Mouse (Mus musculus) small intestine, adult 2 months (tissue): ENCODE measurements around the gene Creb5.

Source experiments
- CTCF ChIP-seq: fragments of 200-500 bp; IDR thresholded peaks from 2 replicates; pipeline ENCODE4 v1.5.1; 2012; ENCODE audit warnings: low read depth, mild to moderate bottlenecking, control low read depth, inconsistent platforms, low read length, moderate library complexity, mixed read lengths; ENCODE audit not compliant: insufficient replicate concordance, insufficient read length; ENCODE audit errors: extremely low read depth
- POLR2A ChIP-seq: fragments of 200-500 bp; IDR thresholded peaks from 2 replicates; pipeline ENCODE4 v1.6.1; 2012; ENCODE audit warnings: low read depth, mild to moderate bottlenecking, control low read depth, inconsistent platforms, low read length, moderate library complexity

GRCm38 (mm10) chr6:53621295-53621694 lies 334.2 kb downstream of the Creb5 start:
- TF ChIP-seq POLR2A (no peak), CTCF (no peak)
